Mouse (Mus musculus) v-Abl transformed pro-B cells (cell line): Measurements from ENCODE around the gene Htra3.

Experiments
- in situ Hi-C, 2 experiments: fragments of 400-800 bp; cut with MboI; formaldehyde crosslinking; loops; one replicate each; pipeline ENCODE4 v1.15.1; 2025; ENCODE audit not compliant: unreplicated experiment in 2 of 2

Gene Htra3

DNA sequence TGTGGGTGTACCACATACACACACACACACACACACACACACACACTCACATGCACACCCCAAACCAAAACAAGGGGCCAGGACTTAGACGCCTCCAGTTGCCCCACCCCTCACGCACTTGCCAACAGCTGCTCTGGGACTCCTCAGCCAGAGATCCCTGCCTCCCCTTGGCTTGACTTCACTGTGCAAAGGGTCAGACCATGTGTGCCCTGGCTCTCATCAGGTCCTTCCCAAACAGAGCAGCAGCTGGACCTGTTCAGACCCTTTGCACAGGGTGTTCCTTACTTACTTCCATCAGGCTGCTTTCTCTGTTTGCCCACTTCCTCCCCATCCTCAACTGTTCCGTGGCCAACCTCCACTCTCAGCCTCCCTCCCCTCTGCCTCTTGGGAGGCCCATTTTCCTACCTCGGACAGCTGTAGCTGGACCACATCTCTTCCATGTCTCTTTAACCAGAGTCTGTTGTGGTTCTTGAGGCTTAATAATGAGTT lies 54.8 kb downstream of the Htra3 start:
- in situ Hi-C loops: no loop called here

DNA sequence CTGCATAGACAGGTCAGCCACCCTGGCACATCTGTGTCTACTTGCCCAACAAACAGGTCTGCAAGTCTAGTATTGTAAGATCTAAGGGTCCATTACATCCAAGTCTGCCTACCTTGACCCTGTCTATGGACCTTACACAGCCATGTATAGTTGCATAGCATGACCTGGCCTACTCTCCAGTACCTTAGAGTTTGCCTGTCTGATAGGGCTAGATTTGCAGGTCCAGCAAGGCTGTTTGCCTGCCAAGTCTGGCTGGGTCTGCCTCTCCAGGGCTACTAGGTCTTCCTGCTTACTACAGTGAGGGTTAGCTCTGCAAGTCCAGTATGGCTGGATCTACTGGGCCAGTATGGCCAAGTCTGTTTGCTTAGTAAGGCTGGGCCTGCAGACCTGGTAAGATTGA lies 55.8 kb downstream of the Htra3 start:
- in situ Hi-C loops: no loop called here

DNA sequence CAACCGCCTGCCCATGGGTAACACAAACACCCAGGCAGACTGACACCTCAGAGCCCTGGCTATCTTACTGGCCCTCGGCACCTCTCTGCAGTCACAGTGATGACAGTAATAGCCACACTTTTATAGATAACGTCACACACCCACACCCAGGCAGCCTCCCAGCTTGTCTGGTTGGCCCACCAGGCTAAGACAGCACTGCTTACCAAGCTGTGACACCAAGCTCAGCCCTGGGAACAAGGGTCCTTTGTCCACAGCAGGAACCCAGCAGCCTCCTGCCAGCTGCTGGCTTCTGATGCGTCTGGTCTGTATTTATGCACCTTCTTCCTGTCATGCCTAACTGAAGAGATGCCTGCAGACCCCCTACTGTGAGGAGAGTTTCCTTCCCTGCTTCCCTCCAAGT lies 58.5 kb downstream of the Htra3 start:
- in situ Hi-C loops: no loop called here

GRCm38 (mm10) chr5:35616943-35617342 lies 62.6 kb downstream of the Htra3 start:
- in situ Hi-C loops: no loop called here

DNA sequence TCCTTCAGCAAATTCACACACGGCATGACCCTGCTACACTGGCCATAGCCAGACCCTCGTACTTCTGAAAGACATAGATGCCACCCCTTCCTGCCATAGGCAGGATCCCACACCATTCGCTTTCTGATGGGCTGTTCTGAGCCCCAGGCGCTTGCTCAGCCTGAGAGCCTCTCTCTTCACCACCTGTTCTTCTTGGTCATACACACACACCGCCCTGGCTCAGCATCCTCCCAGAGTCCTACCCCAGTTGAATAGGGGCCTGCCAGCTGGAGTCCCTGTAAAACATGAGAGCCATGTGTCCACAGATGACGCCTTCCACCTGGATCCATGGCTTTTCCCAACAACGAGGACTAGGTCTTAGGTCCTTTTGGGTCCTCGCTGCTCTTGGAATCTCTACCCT lies 66.9 kb downstream of the Htra3 start:
- in situ Hi-C loops: no loop called here

DNA sequence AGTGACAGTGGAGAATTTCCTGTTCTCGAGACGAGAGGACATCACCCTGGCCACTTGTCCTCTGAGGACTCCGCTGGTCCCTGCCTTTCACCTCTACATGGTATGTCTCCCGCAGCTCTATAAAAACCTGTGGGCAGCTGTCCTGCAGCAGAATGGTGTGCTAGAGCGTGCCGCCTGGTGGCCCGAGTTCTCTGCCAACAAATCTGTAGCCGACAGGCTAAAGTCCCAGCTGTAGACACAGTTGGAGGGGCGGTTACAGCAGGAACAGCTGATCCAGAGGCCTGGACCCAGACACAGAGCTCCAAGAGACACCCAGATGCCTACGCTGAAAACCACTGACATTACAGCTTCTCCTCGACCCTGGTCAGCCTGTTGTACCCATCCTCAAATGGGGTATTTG lies 67.7 kb downstream of the Htra3 start:
- in situ Hi-C loops: no loop called here

GRCm38 (mm10) chr5:35611170-35611569 lies 68.4 kb downstream of the Htra3 start:
- in situ Hi-C loops: no loop called here

- in situ Hi-C loops: no loop called here
These were observed 69.2 kb downstream of the Htra3 start for GRCm38 (mm10) chr5:35610381-35610780.

DNA sequence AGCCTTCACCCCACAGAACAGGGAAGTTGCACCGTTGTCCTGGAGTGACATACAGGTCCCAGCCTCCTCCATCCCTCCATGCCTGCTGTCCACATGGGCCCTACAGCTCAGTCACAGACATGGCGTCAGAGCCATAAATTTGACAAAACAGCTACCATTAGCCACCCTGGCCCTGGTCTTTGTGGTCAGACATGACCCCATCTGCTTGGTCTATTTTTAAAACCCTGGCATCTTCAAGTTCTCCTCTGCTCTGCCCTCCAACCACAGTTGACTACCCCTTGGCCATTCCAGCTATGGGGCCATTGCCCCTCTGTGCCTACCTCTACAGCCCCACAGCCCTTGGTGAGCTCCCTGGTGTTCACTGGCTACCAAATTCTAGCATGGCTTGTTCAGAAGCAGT lies 69.6 kb downstream of the Htra3 start:
- in situ Hi-C loops: loop anchor here in 1 of 2 experiments (5.0 kb wide), 1 partner anchor 32 kb away; no protein-coding TSS in a partner anchor

- in situ Hi-C loops: loop anchor here in 1 of 2 experiments (5.0 kb wide), 1 partner anchor 33 kb away; no protein-coding TSS in a partner anchor
These were observed 70.2 kb downstream of the Htra3 start for GRCm38 (mm10) chr5:35609381-35609780.

DNA sequence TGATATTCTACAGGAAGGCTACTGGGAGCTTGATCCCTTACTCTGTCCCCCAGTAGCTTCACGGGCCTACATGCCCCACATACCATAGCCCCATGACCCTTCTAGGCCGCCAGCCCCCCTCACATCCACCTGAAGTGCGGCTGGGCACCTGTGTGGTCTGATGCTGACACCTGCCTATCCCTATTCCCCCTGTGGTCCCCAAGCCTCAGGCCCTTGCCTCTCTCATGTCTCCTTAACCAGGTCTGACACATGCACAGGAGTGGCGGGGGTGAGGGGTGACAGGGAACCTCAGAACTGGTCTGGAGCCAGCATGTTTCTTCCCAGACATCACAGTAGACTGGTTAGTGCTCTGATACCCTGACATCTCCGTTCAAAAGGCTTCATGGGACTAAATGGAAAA lies 71.0 kb downstream of the Htra3 start:
- in situ Hi-C loops: loop anchor here in 1 of 2 experiments (5.0 kb wide), 1 partner anchor 34 kb away; no protein-coding TSS in a partner anchor

DNA sequence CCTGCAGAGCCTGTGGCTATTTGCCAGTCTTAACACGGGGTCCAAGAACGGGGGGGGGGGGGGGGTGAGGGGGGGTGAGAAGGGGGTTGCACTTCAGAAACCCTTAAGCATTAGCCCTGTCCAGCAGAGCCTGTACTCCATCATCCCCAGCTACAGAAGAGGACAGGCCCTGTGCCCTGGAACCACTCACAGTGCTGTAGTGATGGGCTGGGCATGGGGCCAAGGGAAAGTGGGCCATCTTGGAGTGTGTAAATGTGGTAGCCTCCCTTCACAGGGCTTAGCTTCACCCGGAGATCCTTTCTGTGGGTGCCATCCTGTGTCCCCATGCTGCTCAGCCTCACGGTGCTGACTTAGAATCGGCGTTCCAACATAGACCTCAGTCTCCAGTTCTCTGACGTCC lies 71.8 kb downstream of the Htra3 start:
- in situ Hi-C loops: loop anchor here in 1 of 2 experiments (5.0 kb wide), 1 partner anchor 35 kb away; no protein-coding TSS in a partner anchor

- in situ Hi-C loops: loop anchor here in 1 of 2 experiments (5.0 kb wide), 1 partner anchor 36 kb away; no protein-coding TSS in a partner anchor
These were observed 72.8 kb downstream of the Htra3 start for GRCm38 (mm10) chr5:35606800-35607199.

GRCm38 (mm10) chr5:35605355-35605754 lies 74.2 kb downstream of the Htra3 start:
- in situ Hi-C loops: loop anchor here in 1 of 2 experiments (5.0 kb wide), 1 partner anchor 37 kb away; no protein-coding TSS in a partner anchor
